Mouse (Mus musculus): ENCODE results near the gene Cdhr3.

GRCm38 (mm10) chr12:33061651-33062050 lies 31.0 kb downstream of the Cdhr3 start:
- TF ChIP-seq GATA1 (IDR thresholded peaks at IDR 0.05; ENCODE audit: borderline replicate concordance, low read length): no peak
- no peak for TF ChIP-seq FLI1 (IDR thresholded peaks at IDR 0.05; ENCODE audit: low read length)

Measured in megakaryocyte, embryonic 14.5 days (primary cell).